Mouse (Mus musculus): ENCODE results near the gene Slc2a6.

- TF ChIP-seq CTCF (conservative IDR thresholded peaks at IDR 0.05; ENCODE audit: insufficient read depth, insufficient read length, low read depth, low read length) (peak; percentile 88), POLR2A (IDR thresholded peaks at IDR 0.05; ENCODE audit: low read depth, low read length) (no peak)
Measured at GRCm38 (mm10) chr2:27017802-27018201, 10.0 kb downstream of the Slc2a6 start.
